Mouse (Mus musculus) bone marrow, adult 2 months (tissue): ENCODE results near the gene Ushbp1.

Experiments used
- CTCF ChIP-seq: fragments of 200-500 bp; IDR thresholded peaks from 2 replicates; pipeline ENCODE4 v1.5.1; 2011; ENCODE audit warnings: low read length, control low read depth; ENCODE audit not compliant: control insufficient read depth, insufficient read depth
- POLR2A ChIP-seq: fragments of 200-500 bp; IDR thresholded peaks from 2 replicates; pipeline ENCODE4 v1.6.1; 2011; ENCODE audit warnings: low read depth, mild to moderate bottlenecking, control low read depth, low read length, borderline replicate concordance; ENCODE audit not compliant: control insufficient read depth

GRCm38 (mm10) chr8:71351520-71351919 is 44.1 kb downstream of the Ushbp1 start:
- TF ChIP-seq POLR2A = no peak
- no peak for TF ChIP-seq CTCF
